Mouse (Mus musculus) left cerebral cortex, adult 6 months (tissue): Measurements from ENCODE around the gene Gjc2. TPM values are rescaled to one million over a fixed set of nuclear protein-coding genes. Genes with fewer than 3 reads are reported as not detected.

Source experiments
- long read RNA-seq, 2 experiments: library from polyadenylated mRNA; unstranded; transcript quantifications; one replicate each; pipeline ENCODE4 v2.0.0; 2019 to 2020
- polyA plus RNA-seq: library from polyadenylated mRNA; unstranded; fragments of <200 nt; fragmentation: Nextera tagmentation; gene quantifications from 2 replicates; pipeline ENCODE4 v1.2.3, GENCODE M21; 2021

Gjc2 gene
- 3.2 and 8.8 TPM in 2 replicates for polyA plus RNA-seq
- long read RNA-seq, experiment 1, transcript Gjc2-202 (2 exons, 2,187 nt) = major isoform, 63 of 78 reads
- long read RNA-seq, experiment 1, partial matches to known transcripts = 0 of 78 reads
- long read RNA-seq, experiment 1, other reads (novel, unspliced or antisense) = 13 of 78 reads
- long read RNA-seq, experiment 2, partial matches to known transcripts = 1 of 5 reads
- long read RNA-seq, experiment 2, other reads (novel, unspliced or antisense) = 0 of 5 reads

DNA sequence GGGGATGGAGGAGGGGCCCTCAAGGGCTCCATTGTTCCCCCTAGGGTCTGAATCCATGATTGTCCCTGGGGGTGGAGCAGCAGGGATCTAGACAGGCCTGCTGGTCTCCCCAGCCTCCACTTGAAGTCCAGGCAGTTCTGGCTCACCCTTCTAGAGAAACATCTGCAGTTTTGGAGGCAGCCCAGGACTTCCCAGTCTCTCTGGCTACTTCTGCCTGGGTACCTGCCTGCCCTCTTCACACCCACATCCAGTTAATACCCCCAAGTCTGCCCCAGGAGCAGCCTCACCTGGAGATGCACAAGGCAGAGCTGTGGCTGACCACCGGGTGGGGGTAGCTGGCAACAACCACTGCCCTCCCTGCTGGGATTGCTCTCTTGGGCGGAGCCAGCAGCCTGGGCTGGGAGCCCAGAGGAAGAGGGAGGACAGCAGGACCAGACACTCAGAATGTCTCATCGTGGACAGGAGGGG, at the start of gene Gjc2:
Gene Gjc2 (minus strand): TSS at position 350 of the 468 bp plus-strand sequence.

DNA sequence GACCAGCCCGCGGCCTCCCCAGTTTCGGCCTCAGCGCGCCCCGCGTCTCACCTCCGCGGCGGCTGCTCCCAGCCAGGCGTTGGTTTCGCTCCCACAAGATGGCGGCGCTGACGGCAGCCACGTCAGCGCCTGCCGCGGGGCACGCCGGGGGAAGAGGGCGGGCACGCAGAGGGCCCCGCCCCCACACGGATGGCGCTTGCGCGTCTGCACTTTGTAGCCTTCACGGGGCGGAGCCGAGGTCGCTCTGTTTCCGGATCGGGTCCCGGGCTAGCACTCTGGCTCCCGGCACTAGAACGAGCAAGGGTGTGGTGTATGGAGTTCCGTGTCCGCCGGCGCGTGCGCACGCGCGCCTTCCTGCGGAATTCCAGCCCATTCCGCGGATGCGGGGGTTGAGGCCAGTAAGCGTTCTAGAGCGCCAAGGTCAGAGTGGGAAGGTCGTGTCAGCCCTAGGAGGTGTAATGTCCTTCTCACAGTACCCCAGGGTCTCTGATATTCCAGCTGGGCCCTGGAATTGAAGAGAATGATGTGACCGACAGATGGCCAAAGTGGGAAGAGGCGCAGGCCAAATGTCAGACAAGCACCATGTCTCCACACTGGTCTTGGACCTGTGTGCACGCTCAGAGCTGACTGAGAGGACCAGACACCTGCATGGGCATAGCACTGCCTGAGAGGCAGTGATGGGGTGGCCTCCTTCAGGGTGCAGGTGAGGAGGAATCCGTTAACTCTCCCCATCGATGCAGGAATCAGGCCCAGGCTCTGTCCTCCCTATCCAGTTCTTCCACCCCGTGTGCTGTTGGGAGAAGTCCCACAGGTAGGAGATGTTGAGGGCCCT, 45.3 kb upstream of the Gjc2 start, which contains the start of gene Arf1:
Gene Arf1 (minus strand): TSS at position 149 of the 832 bp plus-strand sequence.

DNA sequence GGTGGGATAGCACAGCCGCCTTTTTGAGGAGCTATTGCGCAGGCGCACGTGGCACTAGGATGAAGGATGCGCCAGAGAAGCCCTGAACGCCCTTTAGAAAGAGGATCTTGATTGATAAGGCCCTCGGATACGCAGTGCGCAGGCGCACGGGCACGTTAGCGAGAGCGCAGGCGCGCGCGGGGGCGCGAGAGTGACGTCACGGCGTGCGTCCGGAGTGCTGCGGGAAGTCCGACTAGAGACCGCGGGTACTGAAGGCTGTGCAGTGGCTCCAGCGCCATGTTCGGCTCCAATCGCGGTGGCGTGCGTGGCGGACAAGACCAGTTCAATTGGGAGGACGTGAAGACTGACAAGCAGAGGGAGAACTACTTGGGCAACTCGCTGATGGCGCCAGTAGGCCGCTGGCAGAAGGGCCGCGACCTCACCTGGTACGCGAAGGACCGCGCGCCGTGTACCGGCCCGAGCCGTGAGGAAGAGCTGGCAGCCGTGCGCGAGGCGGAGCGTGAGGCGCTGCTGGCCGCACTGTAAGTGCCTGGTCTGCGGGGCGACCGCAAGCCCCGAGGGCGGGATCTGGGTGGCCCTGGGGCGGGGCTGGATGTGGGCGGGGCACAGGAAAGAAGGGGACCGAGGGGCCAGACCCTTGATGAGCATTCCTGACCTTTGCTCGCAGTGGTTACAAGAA, 25.3 kb upstream of the Gjc2 start, which contains the start of gene 2310033P09Rik:
Gene 2310033P09Rik (plus strand): TSS at position 169 of the 679 bp plus-strand sequence.

DNA sequence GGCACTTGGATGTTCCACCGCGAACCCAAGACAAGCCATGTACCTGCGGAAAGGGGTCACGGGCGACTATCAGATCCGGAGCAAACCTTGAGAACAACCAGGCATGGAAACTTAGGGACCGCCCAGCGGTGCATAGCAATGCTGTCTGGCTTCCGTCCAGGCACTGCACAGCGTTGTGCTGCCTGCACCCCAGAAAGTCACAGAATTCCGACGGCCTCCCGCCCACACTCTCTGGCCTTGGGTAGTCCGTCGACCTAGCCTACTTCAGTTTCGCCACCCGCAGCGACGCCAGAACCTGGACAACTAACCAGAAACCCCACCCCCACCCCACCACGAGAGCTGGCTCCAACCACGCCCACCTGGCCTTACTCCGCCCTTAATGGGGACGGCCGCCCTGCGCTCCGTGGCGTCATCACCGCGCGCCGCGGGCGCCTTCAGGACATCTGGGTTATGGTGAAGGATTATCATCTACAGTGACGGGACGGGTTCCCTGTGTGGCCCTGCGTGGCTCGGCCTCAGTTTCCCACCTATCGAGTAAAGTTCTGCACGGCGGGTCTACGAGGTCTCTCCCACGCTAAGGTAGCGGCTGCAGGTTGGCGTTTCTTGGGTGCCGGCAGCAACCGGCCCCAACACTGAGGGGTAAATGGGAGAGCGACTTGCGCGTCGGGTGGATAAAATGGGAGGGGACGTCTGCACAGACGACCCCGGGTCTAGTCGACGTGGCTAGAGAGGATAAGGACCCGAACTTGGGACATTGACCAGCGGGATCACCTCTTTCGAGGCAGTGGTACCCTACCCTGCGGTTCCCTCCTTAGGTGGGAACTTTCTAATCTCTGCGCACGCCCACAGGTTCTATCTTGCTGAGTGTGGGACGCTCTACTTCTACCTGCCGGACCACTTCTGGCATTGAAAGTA, 19.3 kb upstream of the Gjc2 start, which contains the start of gene Mrpl55:
Gene Mrpl55 (plus strand): TSS at position 406 of the 915 bp plus-strand sequence.

DNA sequence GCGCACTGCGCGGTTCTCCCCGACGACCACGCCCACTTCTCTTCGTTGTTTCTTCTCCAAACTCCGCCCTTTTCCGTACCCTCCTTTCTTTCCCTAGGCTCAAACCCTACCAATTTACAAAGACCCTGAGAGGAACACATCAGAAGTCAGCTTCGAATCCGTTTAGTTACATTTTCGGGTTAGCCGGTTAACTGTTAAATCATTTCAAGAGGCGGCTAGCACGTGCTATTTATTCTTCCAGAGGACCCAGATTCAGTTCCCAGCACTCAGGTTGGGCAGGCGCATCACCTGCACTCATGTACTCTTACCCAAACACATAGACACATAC, 9.0 kb upstream of the Gjc2 start, which contains the start of gene Guk1:
Gene Guk1 (minus strand): TSS at position 154 of the 328 bp plus-strand sequence.

DNA sequence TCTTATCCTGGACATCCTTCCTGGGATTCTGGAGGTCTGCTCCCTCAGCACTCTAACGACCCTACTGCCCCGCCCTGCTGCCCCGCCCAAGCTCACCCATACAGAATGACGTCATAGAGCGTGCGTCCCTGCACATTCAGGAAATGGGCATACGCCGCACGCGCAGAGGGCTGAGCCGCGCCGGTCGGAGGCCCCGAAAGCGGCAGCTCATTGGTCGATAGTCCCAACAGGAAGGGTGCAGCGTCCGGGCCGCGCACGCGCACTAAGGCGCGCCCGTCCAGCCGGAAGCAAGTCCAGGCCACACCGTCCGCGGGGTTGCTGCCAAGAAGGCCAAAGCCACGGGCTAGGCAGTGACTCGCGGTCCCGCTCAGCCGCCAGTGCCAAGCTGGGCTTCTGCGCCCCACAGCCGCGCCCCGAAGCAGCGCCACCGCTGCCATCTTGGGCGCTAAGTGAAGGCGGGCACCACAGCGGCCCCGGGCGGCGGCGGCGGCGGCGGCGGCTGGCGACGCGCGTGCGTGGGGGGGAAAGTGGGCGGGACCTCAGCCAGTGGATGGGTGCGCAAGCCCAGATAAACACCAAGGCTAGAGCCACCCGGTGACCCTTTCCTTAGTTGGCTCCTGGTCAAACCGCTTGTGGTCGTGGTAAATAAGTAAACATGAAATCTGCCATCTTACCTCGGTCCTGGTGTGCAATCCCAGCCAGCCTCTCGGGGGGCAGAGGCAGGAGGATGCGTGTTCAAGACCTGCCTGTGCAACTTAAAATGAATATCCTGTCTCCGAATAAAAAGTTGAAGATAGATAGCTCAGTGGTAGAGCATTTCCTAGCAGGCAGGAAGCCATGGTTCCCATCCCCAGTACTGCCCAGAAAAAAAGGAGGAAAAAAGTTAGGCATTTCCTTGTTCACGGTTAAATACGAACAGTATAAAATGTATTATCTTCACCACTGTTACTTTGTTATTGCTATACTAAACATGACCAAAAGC, 19.5 kb downstream of the Gjc2 start, which contains the start of gene Iba57:
Gene Iba57 (minus strand): TSS at position 485 of the 982 bp plus-strand sequence.

DNA sequence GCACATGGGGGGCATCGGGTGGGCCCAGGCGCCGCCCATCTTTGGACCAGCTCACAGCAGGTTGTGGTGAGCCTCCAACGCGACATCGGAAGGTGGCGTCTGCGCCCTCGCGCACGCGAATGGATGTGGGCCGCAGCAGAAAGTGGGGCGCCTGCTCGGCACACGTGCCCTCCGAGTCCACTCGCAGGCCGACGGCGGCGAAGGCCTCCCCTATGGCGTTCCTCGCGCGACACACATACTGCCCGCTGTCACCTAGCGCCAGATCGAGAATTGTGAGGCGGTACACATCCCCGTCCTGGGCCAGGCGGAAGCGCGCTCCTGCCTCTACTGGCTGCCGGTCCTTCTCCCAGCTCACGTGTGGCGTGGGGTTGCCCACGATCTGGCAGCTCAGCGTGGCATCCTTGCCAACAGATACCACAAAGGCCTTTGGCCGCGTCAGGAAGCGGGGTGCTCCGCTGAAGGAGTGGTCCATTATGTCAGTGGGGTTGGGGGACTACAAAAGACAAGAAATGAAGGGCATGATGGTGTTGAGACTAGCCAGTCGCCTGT, 47.0 kb downstream of the Gjc2 start, which contains the start of gene Obscn:
Gene Obscn (minus strand): TSS at position 499 of the 549 bp plus-strand sequence.

Other genes with a start within 250 kb of the Gjc2 start
- gene Rnf187, start 244.3 kb downstream of the Gjc2 start, polyA plus RNA-seq = 147 and 519 TPM in 2 replicates
- gene Hist3h2ba, start 234.3 kb downstream of the Gjc2 start, polyA plus RNA-seq = 12.3 and 50.9 TPM in 2 replicates
- 50.8 and 74.9 TPM in 2 replicates for gene Hist3h2a, start 228.5 kb downstream of the Gjc2 start, polyA plus RNA-seq
- gene Trim17, start 228.5 kb downstream of the Gjc2 start, polyA plus RNA-seq = 4.2 and 4.5 TPM in 2 replicates
- 12.1 and 13.3 TPM in 2 replicates for gene Trim11, start 205.1 kb downstream of the Gjc2 start, polyA plus RNA-seq
- gene Obscn, start 46.8 kb downstream of the Gjc2 start, polyA plus RNA-seq = 1.1 and 1.2 TPM in 2 replicates
- 3.8 and 4.0 TPM in 2 replicates for gene Iba57, start 19.5 kb downstream of the Gjc2 start, polyA plus RNA-seq
- gene Guk1, start 9.0 kb upstream of the Gjc2 start, polyA plus RNA-seq = 484 and 551 TPM in 2 replicates
- 167 and 185 TPM in 2 replicates for gene Mrpl55, start 19.3 kb upstream of the Gjc2 start, polyA plus RNA-seq
- gene 2310033P09Rik, start 25.1 kb upstream of the Gjc2 start, polyA plus RNA-seq = 27.0 and 31.2 TPM in 2 replicates
- gene Arf1, start 45.1 kb upstream of the Gjc2 start, polyA plus RNA-seq = 449 and 514 TPM in 2 replicates
- gene Wnt3a, start 107.5 kb upstream of the Gjc2 start, polyA plus RNA-seq = not detected in 2 replicates
- 4.4 and 5.4 TPM in 2 replicates for gene Wnt9a, start 123.7 kb upstream of the Gjc2 start, polyA plus RNA-seq
- gene Prss38, start 192.4 kb upstream of the Gjc2 start, polyA plus RNA-seq = not detected in 2 replicates